Mouse (Mus musculus) hindbrain, embryonic 12.5 days (tissue): ENCODE measurements around the gene Col6a6. TPM values are rescaled to one million over a fixed set of nuclear protein-coding genes. Genes with fewer than 3 reads are reported as not detected.

Experiments
- ATAC-seq: fragments of 200-750 bp; cut with Nextera tagmentation; 2 replicates; pipeline ENCODE4 v1.8.0; 2017; ENCODE audit warnings: moderate TSS enrichment; ENCODE audit not compliant: low FRiP score
- H3K27ac ChIP-seq: fragments of 300-500 bp; sonication (generic); 2 replicates; pipeline ENCODE4 v1.5.1; 2016; ENCODE audit warnings: mild to moderate bottlenecking
- H3K27me3 ChIP-seq: fragments of 300-500 bp; sonication (generic); 2 replicates; pipeline ENCODE4 v1.6.1; 2016; ENCODE audit warnings: mild to moderate bottlenecking
- H3K36me3 ChIP-seq: fragments of 300-500 bp; sonication (generic); 2 replicates; pipeline ENCODE4 v1.6.1; 2016; ENCODE audit warnings: mild to moderate bottlenecking
- H3K4me1 ChIP-seq: fragments of 300-500 bp; sonication (generic); 2 replicates; pipeline ENCODE4 v1.6.1; 2016
- H3K4me2 ChIP-seq: fragments of 300-500 bp; sonication (generic); replicated peaks from 2 replicates; pipeline ENCODE4 v1.6.1; 2016; ENCODE audit warnings: mild to moderate bottlenecking
- H3K4me3 ChIP-seq: fragments of 300-500 bp; sonication (generic); 2 replicates; pipeline ENCODE4 v1.5.1; 2016; ENCODE audit warnings: mild to moderate bottlenecking
- H3K9ac ChIP-seq: fragments of 300-500 bp; sonication (generic); 2 replicates; pipeline ENCODE4 v1.6.1; 2016; ENCODE audit warnings: mild to moderate bottlenecking, moderate library complexity
- H3K9me3 ChIP-seq: fragments of 300-500 bp; sonication (generic); replicated peaks from 2 replicates; pipeline ENCODE4 v1.6.1; 2016; ENCODE audit warnings: mild to moderate bottlenecking
- WGBS: fragments of 180-500 bp; shearing (Covaris S2); methylation state at CpG from one replicate; pipeline ENCODE4 v1.1.7; 2016; 5-methylcytosine and 5-hydroxymethylcytosine counted together
- polyA plus RNA-seq: library from polyadenylated mRNA; unstranded; fragments of >200 nt; fragmentation: Nextera tagmentation; extraction: Ambion mirVana; gene quantifications from 2 replicates; pipeline ENCODE4 v1.2.1, GENCODE M21; 2016

Gene Col6a6
- polyA plus RNA-seq, 1 experiment from 2014 or later, result 0.21 TPM

- H3K9ac ChIP-seq, result no peak overlapping the region
- no peaks in the 10 kb centered on the region for H3K36me3 ChIP-seq
- no peak overlapping the region for H3K27ac ChIP-seq
- H3K9me3 ChIP-seq, result no peaks in the 10 kb centered on the region
- ATAC-seq, result no peak
- no peaks in the 10 kb centered on the region for H3K4me1 ChIP-seq
- no peak overlapping the region for H3K4me3 ChIP-seq
- no peaks in the 10 kb centered on the region for H3K27me3 ChIP-seq
- no peak overlapping the region for H3K4me2 ChIP-seq
- 78% methylated on average over 4 of the region's 4 CpGs for WGBS
Observed at GRCm38 (mm10) chr9:105794965-105795364, 33.0 kb downstream of the Col6a6 start.

DNA sequence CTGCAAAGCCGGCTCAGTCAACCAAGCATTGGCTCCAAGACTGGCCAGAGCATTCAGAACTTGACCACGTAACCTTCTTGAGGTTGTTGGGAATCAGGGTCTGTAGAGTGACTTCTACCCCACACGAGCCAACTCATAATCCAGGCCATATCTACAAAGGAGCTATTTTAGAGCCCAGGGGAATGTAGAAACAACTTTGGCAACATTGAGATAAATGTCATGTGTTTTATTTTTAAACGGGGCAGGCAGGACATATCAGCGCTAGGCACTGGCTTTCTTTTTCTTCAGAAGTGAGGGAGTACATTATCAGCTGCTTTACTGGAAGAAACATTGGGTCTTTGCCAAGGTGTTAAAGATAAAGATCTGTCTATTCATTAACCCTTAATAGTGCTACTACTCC is 36.1 kb downstream of the Col6a6 start:
- Histone ChIP-seq H3K36me3 (no peaks in the 10 kb centered on the region), H3K4me2 (no peak overlapping the region), H3K9me3 (no peaks in the 10 kb centered on the region), H3K9ac (no peak overlapping the region), H3K4me3 (no peak overlapping the region), H3K27ac (no peak overlapping the region), H3K4me1 (no peaks in the 10 kb centered on the region), H3K27me3 (no peaks in the 10 kb centered on the region)
- ATAC-seq, result no peak
- 87% methylated on average over 5 of the region's 5 CpGs for WGBS

DNA sequence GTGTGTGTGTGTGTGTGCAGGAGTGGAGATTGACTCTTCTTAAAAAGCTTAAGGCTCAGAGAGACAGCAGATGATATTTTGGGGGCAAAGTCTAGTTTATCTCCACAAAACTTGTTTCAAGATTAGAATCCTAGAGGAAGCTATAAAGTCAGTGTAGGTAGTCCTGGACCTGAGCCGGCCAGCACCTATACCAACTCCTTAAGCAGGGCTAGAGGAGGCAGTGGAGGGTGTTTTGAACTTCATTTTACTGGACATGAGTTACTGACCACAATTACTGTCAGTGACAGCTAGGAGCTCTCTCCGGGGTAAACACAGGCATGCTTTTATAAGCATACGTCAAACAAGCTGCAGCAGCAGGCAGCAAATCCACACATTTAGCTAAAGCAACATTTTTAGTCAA is 39.8 kb downstream of the Col6a6 start:
- 71% methylated on average over 3 of the region's 3 CpGs for WGBS

GRCm38 (mm10) chr9:105787800-105788199 is 40.2 kb downstream of the Col6a6 start:
- H3K36me3 ChIP-seq, result no peaks in the 10 kb centered on the region
- WGBS, result 84% methylated on average over 11 of the region's 11 CpGs
- H3K27ac ChIP-seq, result no peak overlapping the region
- no peaks in the 10 kb centered on the region for H3K9me3 ChIP-seq
- H3K4me3 ChIP-seq, result no peak overlapping the region
- H3K4me2 ChIP-seq, result no peak overlapping the region
- no peak for ATAC-seq
- H3K9ac ChIP-seq, result no peak overlapping the region
- no peaks in the 10 kb centered on the region for H3K4me1 ChIP-seq
- no peaks in the 10 kb centered on the region for H3K27me3 ChIP-seq

More for the DNA sequence above, 39.8 kb downstream of the Col6a6 start:
- ATAC-seq, result no peak
- Histone ChIP-seq H3K9ac (no peak overlapping the region), H3K4me1 (no peaks in the 10 kb centered on the region), H3K27ac (no peak overlapping the region), H3K4me3 (no peak overlapping the region), H3K9me3 (no peaks in the 10 kb centered on the region), H3K27me3 (no peaks in the 10 kb centered on the region), H3K36me3 (no peaks in the 10 kb centered on the region), H3K4me2 (no peak overlapping the region)

- no peak for ATAC-seq
- H3K4me2 ChIP-seq, result no peak overlapping the region
- H3K9ac ChIP-seq, result no peak overlapping the region
- no peak overlapping the region for H3K27ac ChIP-seq
- no peaks in the 10 kb centered on the region for H3K27me3 ChIP-seq
- WGBS, result 90% methylated on average over 4 of the region's 4 CpGs
- no peaks in the 10 kb centered on the region for H3K36me3 ChIP-seq
- H3K4me1 ChIP-seq, result no peaks in the 10 kb centered on the region
- no peak overlapping the region for H3K4me3 ChIP-seq
- H3K9me3 ChIP-seq, result no peaks in the 10 kb centered on the region
Observed at GRCm38 (mm10) chr9:105784026-105784425, 43.9 kb downstream of the Col6a6 start.

GRCm38 (mm10) chr9:105780696-105781095 is 47.3 kb downstream of the Col6a6 start:
- Histone ChIP-seq H3K9me3 (no peaks in the 10 kb centered on the region), H3K36me3 (no peaks in the 10 kb centered on the region), H3K4me2 (no peak overlapping the region), H3K27me3 (no peaks in the 10 kb centered on the region), H3K9ac (no peak overlapping the region), H3K27ac (no peak overlapping the region), H3K4me3 (no peak overlapping the region), H3K4me1 (no peaks in the 10 kb centered on the region)
- WGBS, result 95% methylated on average over 15 of the region's 15 CpGs
- ATAC-seq, result no peak

DNA sequence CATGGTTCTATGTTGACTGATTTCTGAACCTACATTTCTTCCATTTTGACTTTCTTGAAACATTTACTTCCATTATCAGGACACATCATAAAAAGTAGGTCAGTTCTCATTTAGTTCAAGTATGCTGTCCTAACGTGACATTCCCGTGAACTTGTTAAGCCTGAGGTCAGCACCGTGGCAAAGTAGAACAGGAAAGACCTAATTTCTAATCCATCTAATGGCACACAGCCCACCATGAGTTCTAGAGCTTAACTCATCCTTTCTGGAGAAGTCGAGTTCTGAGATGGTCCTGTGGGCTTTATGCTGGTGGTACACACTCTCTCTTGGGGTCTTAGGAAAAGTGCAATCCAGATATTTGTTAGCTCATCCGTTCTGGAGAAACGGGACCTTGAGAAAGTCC is 49.2 kb downstream of the Col6a6 start:
- Histone ChIP-seq H3K4me1 (peaks cover 7% of the 10 kb centered on the region), H3K4me3 (no peak overlapping the region), H3K36me3 (no peaks in the 10 kb centered on the region), H3K4me2 (no peak overlapping the region), H3K9ac (no peak overlapping the region), H3K27me3 (no peaks in the 10 kb centered on the region), H3K9me3 (no peaks in the 10 kb centered on the region), H3K27ac (no peak overlapping the region)
- WGBS, result 93% methylated on average over 6 of the region's 6 CpGs
- no peak for ATAC-seq

DNA sequence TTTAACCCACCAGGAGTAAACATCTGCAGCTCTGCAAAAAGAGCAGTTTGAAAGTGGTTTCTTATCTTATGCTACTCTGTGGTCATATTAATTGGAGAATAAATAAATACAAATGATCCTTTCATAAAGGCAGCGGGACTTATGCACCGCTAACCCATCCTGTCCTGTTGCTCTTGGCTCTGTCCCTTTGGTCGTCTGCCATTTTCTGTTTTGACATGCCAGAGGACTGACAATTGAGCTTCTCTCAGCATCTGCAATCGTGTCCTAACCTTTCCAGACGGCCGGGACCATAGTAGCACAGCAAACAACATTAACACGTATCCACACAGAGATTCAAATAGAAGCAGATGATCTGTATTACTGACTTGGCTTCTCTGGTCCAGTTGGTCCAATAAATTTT is 53.1 kb downstream of the Col6a6 start:
- Histone ChIP-seq H3K4me2 (no peak overlapping the region), H3K4me3 (no peak overlapping the region), H3K4me1 (peaks cover 15% of the 10 kb centered on the region), H3K9me3 (no peaks in the 10 kb centered on the region), H3K36me3 (no peaks in the 10 kb centered on the region), H3K9ac (no peak overlapping the region), H3K27ac (no peak overlapping the region), H3K27me3 (no peaks in the 10 kb centered on the region)
- 85% methylated on average over 7 of the region's 7 CpGs for WGBS
- no peak for ATAC-seq

DNA sequence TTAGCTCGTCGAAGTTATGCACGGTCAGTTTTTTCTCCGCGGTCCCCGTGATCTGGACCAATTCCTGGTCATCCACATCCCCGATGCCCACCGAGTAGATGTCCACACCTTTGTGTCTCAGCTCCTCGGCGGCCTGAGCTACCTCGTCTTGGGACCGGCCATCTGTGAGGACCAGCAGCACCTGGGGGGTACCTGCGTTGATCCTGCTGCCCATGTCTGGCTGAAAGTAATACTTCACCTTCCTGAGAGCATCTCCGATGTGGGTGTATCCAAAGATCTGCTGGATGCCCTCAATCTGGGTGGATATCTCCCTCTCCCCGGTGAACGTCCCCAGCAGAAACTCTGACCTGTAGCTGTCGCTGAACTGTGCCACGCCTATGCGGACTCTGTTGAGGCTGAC is 53.6 kb downstream of the Col6a6 start:
- no peak for ATAC-seq
- 92% methylated on average over 19 of the region's 19 CpGs for WGBS
- no peak overlapping the region for H3K27ac ChIP-seq

DNA sequence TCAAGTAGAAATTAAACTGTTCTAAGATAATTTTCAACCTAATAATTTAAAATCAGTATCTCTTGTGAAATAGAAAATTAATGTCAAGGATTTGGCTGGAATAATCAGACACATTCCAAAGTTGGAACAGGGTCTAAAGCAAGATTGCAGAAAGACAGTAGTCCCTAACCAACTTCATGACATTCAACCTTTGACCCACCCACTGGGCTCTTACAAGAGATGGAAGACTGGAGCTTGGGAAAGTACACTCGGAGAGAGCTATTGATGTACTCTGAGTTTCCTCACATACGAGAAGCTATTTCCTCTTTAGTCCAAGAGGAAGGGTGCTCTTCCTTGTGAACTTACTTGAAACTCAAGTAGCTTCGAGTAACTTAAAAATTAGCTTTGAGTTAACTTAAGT is 56.6 kb downstream of the Col6a6 start:
- no peaks in the 10 kb centered on the region for H3K27me3 ChIP-seq
- H3K4me3 ChIP-seq, result no peak overlapping the region
- no peak overlapping the region for H3K27ac ChIP-seq
- no peak overlapping the region for H3K4me2 ChIP-seq
- no peaks in the 10 kb centered on the region for H3K36me3 ChIP-seq
- H3K9me3 ChIP-seq, result no peaks in the 10 kb centered on the region
- 81% methylated on average over 3 of the region's 3 CpGs for WGBS
- no peak overlapping the region for H3K9ac ChIP-seq
- H3K4me1 ChIP-seq, result peaks cover 15% of the 10 kb centered on the region
- ATAC-seq, result no peak

More for the DNA sequence above, 53.6 kb downstream of the Col6a6 start:
- Histone ChIP-seq H3K4me3 (no peak overlapping the region), H3K9me3 (no peaks in the 10 kb centered on the region), H3K4me1 (peaks cover 15% of the 10 kb centered on the region), H3K36me3 (no peaks in the 10 kb centered on the region), H3K4me2 (no peak overlapping the region), H3K27me3 (no peaks in the 10 kb centered on the region), H3K9ac (no peak overlapping the region)

- Histone ChIP-seq H3K4me2 (no peak overlapping the region), H3K27ac (no peak overlapping the region), H3K9me3 (no peaks in the 10 kb centered on the region), H3K4me3 (no peak overlapping the region), H3K36me3 (no peaks in the 10 kb centered on the region), H3K9ac (no peak overlapping the region), H3K4me1 (peaks cover 15% of the 10 kb centered on the region), H3K27me3 (no peaks in the 10 kb centered on the region)
- no peak for ATAC-seq
- 64% methylated on average over 7 of the region's 7 CpGs for WGBS
Observed at GRCm38 (mm10) chr9:105770690-105771089, 57.3 kb downstream of the Col6a6 start.

- no peak for ATAC-seq
- 65% methylated on average over 2 of the region's 2 CpGs for WGBS
- Histone ChIP-seq H3K36me3 (no peaks in the 10 kb centered on the region), H3K27me3 (no peaks in the 10 kb centered on the region), H3K27ac (no peak overlapping the region), H3K4me2 (no peak overlapping the region), H3K9ac (no peak overlapping the region), H3K9me3 (no peaks in the 10 kb centered on the region), H3K4me1 (peaks cover 2% of the 10 kb centered on the region; the same call in 1 of the 2 replicates), H3K4me3 (no peak overlapping the region)
Observed at GRCm38 (mm10) chr9:105765891-105766290, 62.1 kb downstream of the Col6a6 start.

- Histone ChIP-seq H3K27me3 (no peaks in the 10 kb centered on the region), H3K9ac (no peak overlapping the region), H3K27ac (no peak overlapping the region), H3K4me2 (no peak overlapping the region), H3K36me3 (no peaks in the 10 kb centered on the region), H3K4me1 (no peaks in the 10 kb centered on the region), H3K4me3 (no peak overlapping the region), H3K9me3 (no peaks in the 10 kb centered on the region)
- ATAC-seq, result no peak
- 84% methylated on average over 5 of the region's 5 CpGs for WGBS
Observed at GRCm38 (mm10) chr9:105764681-105765080, 63.3 kb downstream of the Col6a6 start.
